Comparison of ENCODE assay signal across 17 mouse cellular contexts in the genomic region with DNA sequence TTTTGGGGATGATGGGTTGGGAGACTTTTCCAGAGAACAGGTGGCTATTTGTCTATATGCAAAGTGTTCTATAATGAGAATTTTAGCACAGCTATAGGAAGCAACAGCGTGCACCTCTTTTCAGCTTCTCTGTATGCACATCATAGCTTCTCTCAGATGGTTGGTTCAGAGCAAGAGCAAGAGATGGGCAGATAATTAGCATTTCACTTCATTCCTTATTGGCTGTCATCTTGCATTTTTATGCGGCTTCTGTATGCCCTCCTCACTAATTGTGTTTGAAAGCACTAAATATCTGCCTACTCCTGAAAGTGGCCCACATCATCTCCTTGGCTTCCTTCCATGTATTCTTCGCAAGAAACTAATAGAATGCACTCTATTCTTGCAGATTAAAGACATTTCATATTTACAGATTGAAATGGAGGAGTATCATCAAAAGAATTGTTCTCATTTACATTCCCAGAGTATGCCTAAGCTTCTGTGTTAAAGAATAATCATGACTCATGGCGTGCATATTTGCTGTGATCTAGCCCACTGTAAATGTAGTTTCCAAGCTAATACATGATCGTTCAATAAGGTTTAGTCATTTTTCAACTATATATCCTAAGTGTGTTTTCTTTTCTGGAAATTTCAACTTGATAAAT.
"Had no signal": no experiment of that assay in that cellular context is flagged by ENCODE, and none has a peak within 500 bp of the region (broad histone marks: within the 10 kb centered on the region; RNA-seq: fewer than 3 reads in every experiment).

No protein-coding gene starts in this region.

- H3K27ac ChIP-seq: lung, embryonic 15.5 days; macrophage; midbrain, embryonic 13.5 days; midbrain, embryonic 15.5 days; neural tube, embryonic 12.5 days; stomach, embryonic 15.5 days; stomach, postnatal 0 days had no signal

- H3K4me1 ChIP-seq: lung, embryonic 15.5 days; megakaryocyte, embryonic 14.5 days; midbrain, embryonic 13.5 days; midbrain, embryonic 15.5 days; neural tube, embryonic 12.5 days; stomach, embryonic 15.5 days had no signal

- H3K9me3 ChIP-seq: lung, embryonic 15.5 days; midbrain, embryonic 13.5 days; midbrain, embryonic 15.5 days; neural tube, embryonic 12.5 days; stomach, embryonic 15.5 days had no signal

- DNase-seq: lung, adult 2 months; lung, postnatal 14 days; lung, postnatal 36 days; right cerebral cortex, postnatal 14 days; thymus, adult 2 months; thymus, postnatal 14 days; thymus, postnatal 36 days had no signal

- H3K27me3 ChIP-seq: lung, embryonic 15.5 days; megakaryocyte, embryonic 14.5 days; midbrain, embryonic 13.5 days; midbrain, embryonic 15.5 days; neural tube, embryonic 12.5 days; stomach, embryonic 15.5 days had no signal

- H3K4me3 ChIP-seq: lung, embryonic 15.5 days; megakaryocyte, embryonic 14.5 days; midbrain, embryonic 13.5 days; midbrain, embryonic 15.5 days; neural tube, embryonic 12.5 days; stomach, embryonic 15.5 days had no signal

- H3K9ac ChIP-seq: lung, embryonic 15.5 days; midbrain, embryonic 13.5 days; midbrain, embryonic 15.5 days; neural tube, embryonic 12.5 days; stomach, embryonic 15.5 days had no signal

- H3K4me2 ChIP-seq: lung, embryonic 15.5 days; midbrain, embryonic 11.5 days; midbrain, embryonic 13.5 days; midbrain, embryonic 15.5 days; neural tube, embryonic 12.5 days; stomach, embryonic 15.5 days had no signal

- ATAC-seq: lung, postnatal 0 days; midbrain, embryonic 13.5 days; midbrain, embryonic 15.5 days had no signal

- H3K36me3 ChIP-seq: lung, embryonic 15.5 days; midbrain, embryonic 13.5 days; midbrain, embryonic 15.5 days; neural tube, embryonic 12.5 days; stomach, embryonic 15.5 days had no signal
